Mouse (Mus musculus) testis, adult 2 months (tissue): ENCODE data around the gene Slc15a1.

Experiments used
- CTCF ChIP-seq: fragments of 200-500 bp; IDR thresholded peaks from 2 replicates; pipeline ENCODE4 v1.5.1; 2012; ENCODE audit warnings: low read depth, mild to moderate bottlenecking, inconsistent platforms, low read length, moderate library complexity; ENCODE audit not compliant: control insufficient read depth, insufficient read depth, insufficient replicate concordance
- POLR2A ChIP-seq: fragments of 200-500 bp; IDR thresholded peaks from 2 replicates; pipeline ENCODE4 v1.6.1; 2012; ENCODE audit warnings: low read depth, mild to moderate bottlenecking, inconsistent platforms, low read length, moderate library complexity; ENCODE audit not compliant: control insufficient read depth

DNA sequence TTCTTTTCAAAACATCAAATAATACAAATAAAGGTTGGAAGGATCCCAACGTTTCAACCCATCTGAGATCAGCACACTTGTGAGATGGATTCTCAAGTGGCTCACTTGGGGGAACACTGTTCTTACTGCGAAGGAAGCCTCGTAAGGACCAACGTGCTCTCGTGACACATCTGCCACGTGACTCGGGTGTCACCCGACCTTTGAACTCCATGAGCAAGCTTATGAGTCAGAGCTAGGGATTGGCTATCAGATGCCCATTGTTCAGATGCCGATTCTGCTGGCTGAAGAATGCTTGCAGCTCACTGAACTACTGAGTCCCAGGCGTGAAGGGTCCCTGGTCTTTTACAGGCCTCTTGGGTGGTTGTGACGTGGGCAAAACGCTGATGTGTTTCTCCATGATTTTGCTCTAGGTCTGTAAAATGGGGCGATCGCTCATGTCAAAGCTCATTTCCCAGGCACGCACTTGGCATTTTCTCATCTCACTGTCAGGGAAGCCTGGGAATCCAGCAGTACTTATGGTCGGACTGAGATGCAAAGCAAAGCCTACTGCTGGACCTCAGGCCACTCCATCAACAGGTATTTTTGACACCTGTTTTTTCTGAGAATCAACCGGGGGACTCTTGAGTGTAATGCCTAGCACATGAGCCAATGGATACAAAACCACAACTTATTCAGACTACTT is 75.1 kb downstream of the Slc15a1 start:
- TF ChIP-seq POLR2A: no peak
- TF ChIP-seq CTCF: no peak
